Mouse (Mus musculus) kidney, embryonic 14.5 days (tissue): ENCODE results near the gene Vsig8. TPM values are rescaled to one million over a fixed set of nuclear protein-coding genes. Genes with fewer than 3 reads are reported as not detected.

Experiments used
- ATAC-seq: fragments of 200-750 bp; cut with Nextera tagmentation; 2 replicates; pipeline ENCODE4 v1.8.0; 2017; ENCODE audit warnings: moderate number of reproducible peaks, mild to moderate bottlenecking, moderate TSS enrichment, moderate library complexity; ENCODE audit not compliant: low FRiP score, low TSS enrichment
- H3K27ac ChIP-seq: fragments of 300-500 bp; sonication (generic); 2 replicates; pipeline ENCODE4 v1.5.1; 2014; ENCODE audit warnings: low read depth, mild to moderate bottlenecking, low read length, moderate library complexity, mixed read lengths
- H3K27me3 ChIP-seq: fragments of 300-500 bp; sonication (generic); 2 replicates; pipeline ENCODE4 v1.6.1; 2014; ENCODE audit warnings: mild to moderate bottlenecking, low read length; ENCODE audit not compliant: control insufficient read depth, insufficient read depth
- H3K36me3 ChIP-seq: fragments of 300-500 bp; sonication (generic); 2 replicates; pipeline ENCODE4 v1.6.1; 2014; ENCODE audit warnings: low read length, mixed read lengths; ENCODE audit not compliant: control insufficient read depth, insufficient read depth
- H3K4me1 ChIP-seq: fragments of 300-500 bp; sonication (generic); 2 replicates; pipeline ENCODE4 v1.6.1; 2014; ENCODE audit warnings: low read length, mixed read lengths; ENCODE audit not compliant: control insufficient read depth, insufficient read depth
- H3K4me2 ChIP-seq: fragments of 300-500 bp; sonication (generic); replicated peaks from 2 replicates; pipeline ENCODE4 v1.6.1; 2014; ENCODE audit warnings: low read depth, mild to moderate bottlenecking, low read length
- H3K4me3 ChIP-seq: fragments of 300-500 bp; sonication (generic); 2 replicates; pipeline ENCODE4 v1.5.1; 2014; ENCODE audit warnings: mild to moderate bottlenecking, low read length
- H3K9ac ChIP-seq: fragments of 300-500 bp; sonication (generic); 2 replicates; pipeline ENCODE4 v1.6.1; 2014; ENCODE audit warnings: low read depth, mild to moderate bottlenecking, low read length, moderate library complexity
- H3K9me3 ChIP-seq: fragments of 300-500 bp; sonication (generic); 2 replicates; pipeline ENCODE4 v1.6.1; 2016; ENCODE audit warnings: low read length; ENCODE audit not compliant: control insufficient read depth
- WGBS: fragments of 180-500 bp; shearing (Covaris S2); extraction: QIAGEN DNeasy Blood & Tissue Kit; methylation state at CpG from one replicate; pipeline ENCODE4 v1.1.7; 2014; 5-methylcytosine and 5-hydroxymethylcytosine counted together
- polyA plus RNA-seq: library from polyadenylated mRNA; unstranded; fragments of >200 nt; fragmentation: Nextera tagmentation; extraction: Ambion mirVana; gene quantifications from 2 replicates; pipeline ENCODE4 v1.2.1, GENCODE M21; 2014

Vsig8 gene
- polyA plus RNA-seq, 1 experiment from 2014 or later: 0.19 TPM

DNA sequence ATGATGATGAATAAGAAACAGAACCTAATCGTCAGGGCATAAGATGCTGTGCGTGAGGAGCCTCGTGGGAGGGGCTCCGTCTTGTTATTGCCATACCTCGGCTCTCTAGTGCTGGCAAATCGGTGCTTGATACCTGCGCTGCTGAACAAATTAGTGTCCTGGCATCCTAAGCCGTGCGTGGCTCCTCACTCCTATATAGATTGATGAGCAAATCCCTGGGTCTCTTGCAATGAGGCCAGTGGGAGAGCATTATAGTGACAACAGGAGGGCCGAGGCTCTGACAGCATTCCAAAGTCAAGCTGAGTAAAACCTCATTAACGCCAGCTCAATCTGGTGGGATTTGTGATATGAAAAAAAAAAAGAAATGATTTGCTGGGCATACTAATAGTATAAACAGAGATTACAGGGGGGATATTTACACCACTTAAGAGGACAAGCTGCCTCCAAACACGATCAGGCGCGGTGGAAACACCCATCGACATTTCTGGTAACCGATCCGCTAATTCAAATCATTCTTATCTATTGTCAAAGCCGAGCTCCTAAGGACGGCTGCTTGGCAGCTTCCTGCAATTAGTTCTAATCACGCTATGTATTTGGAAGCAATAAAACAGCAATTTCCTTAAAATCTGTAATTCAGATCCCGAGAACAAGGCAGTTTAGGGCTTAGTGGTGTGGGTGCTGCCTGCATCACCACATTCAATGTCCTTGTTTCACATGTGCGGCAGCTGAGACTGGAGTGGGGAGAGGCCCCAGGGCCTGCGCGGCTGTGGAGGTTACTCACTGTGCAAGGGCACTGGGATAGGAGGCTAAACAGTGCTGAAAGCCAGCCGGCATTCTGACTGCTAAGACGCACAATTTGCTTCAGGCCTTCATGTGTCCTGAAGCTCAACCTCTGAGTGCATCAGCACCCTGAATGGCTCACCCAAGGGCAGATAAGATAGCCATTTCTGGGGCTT lies 30.2 kb downstream of the Vsig8 start:
- Histone ChIP-seq H3K9me3 (no peaks in the 10 kb centered on the region), H3K4me2 (no peak overlapping the region), H3K27me3 (no peaks in the 10 kb centered on the region; the same call in 1 of the 2 replicates), H3K36me3 (no peaks in the 10 kb centered on the region), H3K4me1 (peaks cover 3% of the 10 kb centered on the region; the same call in 1 of the 2 replicates), H3K4me3 (no peak overlapping the region), H3K9ac (no peak overlapping the region), H3K27ac (no peak overlapping the region)
- WGBS: 28% methylated on average over 26 of the region's 26 CpGs
- ATAC-seq: no peak; the same call in 1 of the 2 replicates

DNA sequence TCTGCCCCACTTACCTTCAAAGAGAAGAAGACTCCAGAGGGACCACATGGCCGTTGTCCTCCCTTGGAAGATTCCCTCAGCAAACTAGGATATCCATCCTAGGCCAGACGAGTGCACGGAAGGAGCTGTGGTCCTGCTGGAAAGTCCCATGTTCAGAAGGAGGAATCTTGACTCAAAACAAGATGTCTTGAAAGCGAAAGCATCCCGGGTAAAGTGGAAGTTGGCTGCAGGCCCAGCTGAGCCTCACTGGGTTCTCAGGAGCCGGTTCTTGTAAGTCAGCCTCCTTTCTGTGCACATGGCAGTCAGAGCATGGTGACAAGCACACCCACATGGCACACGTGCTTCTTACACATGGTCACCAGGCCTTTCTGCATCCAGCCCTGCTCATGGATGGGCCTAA lies 34.6 kb downstream of the Vsig8 start, which contains the start of gene Slamf8:
TSS of gene Slamf8 (minus strand) at position 184 of the 400 bp plus-strand sequence.
- no peak within 1 kb of the TSS for H3K27ac ChIP-seq
- H3K36me3 ChIP-seq: no peaks in the 10 kb centered on the region
- no peak within 1 kb of the TSS for H3K9ac ChIP-seq
- 87% methylated on average over 7 of the region's 7 CpGs for WGBS
- H3K4me3 ChIP-seq: no peak within 1 kb of the TSS
- H3K27me3 ChIP-seq: no peaks in the 10 kb centered on the region; the same call in none of the 2 replicates
- ATAC-seq: no peak
- no peaks in the 10 kb centered on the region for H3K9me3 ChIP-seq
- peaks cover 3% of the 10 kb centered on the region; the same call in 1 of the 2 replicates for H3K4me1 ChIP-seq
- no peak within 1 kb of the TSS for H3K4me2 ChIP-seq

DNA sequence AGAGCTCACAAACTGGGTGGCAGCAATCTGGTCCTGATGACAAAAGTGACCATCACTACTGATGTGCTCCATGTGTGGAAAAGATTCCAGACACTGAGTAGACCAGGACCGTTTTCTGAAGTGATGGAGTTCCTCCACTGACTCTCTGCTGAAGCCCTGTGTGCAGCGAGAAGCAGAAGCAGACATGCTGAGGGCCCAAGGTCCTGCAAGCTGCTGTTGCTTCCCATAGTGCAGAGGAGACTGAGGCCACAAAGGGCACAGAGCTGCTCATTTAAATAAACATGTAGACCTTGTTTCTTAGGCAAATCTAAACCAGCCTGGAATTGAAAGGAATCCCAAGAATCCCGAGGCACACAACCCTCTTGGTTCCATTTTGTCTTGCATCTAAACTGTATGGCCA lies 37.6 kb downstream of the Vsig8 start:
- Histone ChIP-seq H3K4me1 (no peaks in the 10 kb centered on the region), H3K9me3 (no peaks in the 10 kb centered on the region), H3K27ac (no peak overlapping the region), H3K27me3 (no peaks in the 10 kb centered on the region; the same call in 1 of the 2 replicates), H3K36me3 (no peaks in the 10 kb centered on the region), H3K4me3 (no peak overlapping the region), H3K9ac (no peak overlapping the region), H3K4me2 (no peak overlapping the region)
- 83% methylated on average over 3 of the region's 3 CpGs for WGBS
- no peak for ATAC-seq

DNA sequence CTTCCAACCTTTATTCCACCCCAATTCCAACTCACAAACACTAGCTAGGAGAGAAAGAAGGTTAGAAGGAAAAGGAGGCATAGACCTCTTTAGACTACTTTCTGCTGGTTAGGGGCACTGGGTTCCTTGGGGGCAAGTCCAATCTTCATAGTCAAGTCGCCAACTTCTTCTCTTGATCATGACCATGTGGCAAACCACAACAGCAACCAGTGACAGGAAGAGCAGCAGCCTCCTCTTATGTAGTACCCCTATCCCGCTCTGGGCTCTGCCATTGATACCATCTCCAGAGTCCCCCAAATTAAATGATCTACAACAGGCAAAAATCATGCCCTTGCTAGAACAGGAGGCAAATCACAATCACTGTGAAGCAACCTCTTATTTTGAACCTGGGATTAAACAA lies 38.2 kb downstream of the Vsig8 start:
- no peak for ATAC-seq
- Histone ChIP-seq H3K27ac (no peak overlapping the region), H3K4me1 (no peaks in the 10 kb centered on the region), H3K9me3 (no peaks in the 10 kb centered on the region), H3K9ac (no peak overlapping the region), H3K4me3 (no peak overlapping the region), H3K27me3 (no peaks in the 10 kb centered on the region; the same call in 1 of the 2 replicates), H3K4me2 (no peak overlapping the region), H3K36me3 (no peaks in the 10 kb centered on the region)
- WGBS: 79% methylated on average over 2 of the region's 2 CpGs

DNA sequence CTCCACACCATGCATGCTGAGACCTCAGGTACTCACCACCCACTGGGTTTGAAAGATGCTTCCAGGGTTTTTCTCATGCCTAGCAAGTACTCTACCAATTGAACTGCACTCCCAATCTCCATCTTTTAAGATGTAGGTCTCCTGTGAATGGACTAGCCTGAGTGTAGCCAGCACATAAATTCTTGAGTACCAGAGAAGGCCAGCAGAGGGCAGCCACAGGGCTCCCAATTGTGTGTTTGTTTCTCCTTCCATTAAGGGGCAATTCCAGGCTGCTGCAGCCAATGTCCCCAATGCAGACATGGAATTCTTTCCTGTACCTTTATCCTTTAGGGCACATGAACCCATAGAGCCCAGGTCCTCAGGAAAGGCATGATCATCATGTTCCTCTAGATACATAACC lies 38.8 kb downstream of the Vsig8 start:
- Histone ChIP-seq H3K27ac (no peak overlapping the region), H3K36me3 (no peaks in the 10 kb centered on the region), H3K4me1 (no peaks in the 10 kb centered on the region), H3K4me3 (no peak overlapping the region), H3K9ac (no peak overlapping the region), H3K4me2 (no peak overlapping the region), H3K27me3 (no peaks in the 10 kb centered on the region; the same call in 1 of the 2 replicates), H3K9me3 (no peaks in the 10 kb centered on the region)
- no peak; the same call in 1 of the 2 replicates for ATAC-seq

DNA sequence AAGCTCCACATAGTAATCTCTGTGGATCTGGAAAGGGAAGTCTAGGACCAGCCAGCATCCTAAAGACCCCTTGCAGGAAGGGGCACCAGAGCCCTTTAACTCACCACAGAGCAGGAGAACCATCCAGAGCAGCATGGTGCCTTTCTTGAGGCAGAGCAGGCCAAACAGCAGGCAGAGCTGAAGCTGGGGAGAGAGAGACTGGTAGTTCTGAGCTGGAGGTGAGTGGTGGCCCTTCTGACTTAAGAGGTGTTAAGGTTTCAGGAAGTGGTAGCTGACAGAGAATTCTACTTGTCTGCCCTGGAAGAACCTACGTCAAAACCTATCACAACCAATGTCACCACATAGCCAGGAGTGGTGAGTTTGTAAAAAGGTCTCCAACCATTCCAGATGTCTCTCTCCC lies 46.6 kb downstream of the Vsig8 start, which contains the start of gene Fcrl6:
TSS of gene Fcrl6 (minus strand) at position 226 of the 400 bp plus-strand sequence.
- Histone ChIP-seq H3K9ac (no peak within 1 kb of the TSS), H3K4me1 (no peaks in the 10 kb centered on the region), H3K4me2 (no peak within 1 kb of the TSS), H3K36me3 (no peaks in the 10 kb centered on the region), H3K27me3 (no peaks in the 10 kb centered on the region), H3K27ac (no peak within 1 kb of the TSS), H3K4me3 (no peak within 1 kb of the TSS), H3K9me3 (no peaks in the 10 kb centered on the region)
- ATAC-seq: no peak
- 93% methylated on average over 1 of the region's 1 CpGs for WGBS

DNA sequence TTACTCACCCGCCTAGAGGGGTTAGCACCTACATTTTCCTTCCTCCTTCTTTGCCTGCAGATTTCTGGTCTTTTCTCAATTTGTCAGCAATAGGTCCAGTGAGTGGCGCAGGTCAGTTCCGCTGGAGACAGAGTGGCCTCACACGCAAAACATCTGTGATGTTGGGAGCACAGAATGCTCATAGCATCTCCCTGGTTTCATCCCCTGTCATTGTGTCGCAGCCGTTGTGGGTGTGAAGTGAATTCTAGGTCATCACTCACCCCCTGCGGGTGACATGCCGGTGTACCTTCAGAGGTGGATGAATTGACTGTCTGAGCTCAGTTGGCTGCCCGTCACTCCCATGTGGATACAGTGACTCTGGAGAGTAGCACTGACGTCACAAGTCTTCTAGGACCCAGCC lies 55.6 kb downstream of the Vsig8 start:
- no peak overlapping the region for H3K27ac ChIP-seq
- H3K27me3 ChIP-seq: no peaks in the 10 kb centered on the region
- H3K4me2 ChIP-seq: no peak overlapping the region
- no peak overlapping the region for H3K4me3 ChIP-seq
- no peak for ATAC-seq
- no peak overlapping the region for H3K9ac ChIP-seq
- no peaks in the 10 kb centered on the region for H3K36me3 ChIP-seq
- 0 out of 2 replicates have a peak, but pooled peaks cover 5% of the 10 kb centered on the region for H3K4me1 ChIP-seq
- H3K9me3 ChIP-seq: no peaks in the 10 kb centered on the region
- 85% methylated on average over 10 of the region's 10 CpGs for WGBS

DNA sequence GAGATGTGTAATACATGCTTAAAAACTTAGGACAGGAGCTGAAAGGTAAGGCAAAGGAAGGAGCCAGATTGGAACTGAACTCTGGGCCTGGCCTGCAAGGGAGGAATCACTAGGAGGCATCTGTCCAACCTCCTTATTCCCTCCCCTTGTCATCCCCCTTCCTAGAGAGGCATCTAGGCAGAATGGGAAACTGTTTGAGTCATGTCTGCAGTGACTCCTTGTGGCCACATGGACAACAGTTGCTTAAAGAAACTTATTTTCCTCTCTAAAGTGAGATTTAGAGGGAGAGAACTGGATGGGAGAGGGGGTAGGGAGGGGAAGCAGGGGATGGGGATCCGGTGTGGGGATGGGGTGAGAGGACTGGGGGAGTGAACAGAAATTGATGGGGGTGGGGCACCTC lies 57.0 kb downstream of the Vsig8 start:
- no peaks in the 10 kb centered on the region for H3K36me3 ChIP-seq
- H3K9ac ChIP-seq: no peak overlapping the region
- WGBS: 41% methylated on average over 1 of the region's 1 CpGs
- H3K4me3 ChIP-seq: no peak overlapping the region
- peaks cover 13% of the 10 kb centered on the region; the same call in 1 of the 2 replicates for H3K4me1 ChIP-seq
- no peaks in the 10 kb centered on the region for H3K27me3 ChIP-seq
- H3K9me3 ChIP-seq: no peaks in the 10 kb centered on the region
- ATAC-seq: no peak
- H3K27ac ChIP-seq: no peak overlapping the region
- H3K4me2 ChIP-seq: no peak overlapping the region
